Mouse (Mus musculus) embryonic facial prominence, embryonic 12.5 days (tissue): ENCODE measurements around the gene Obox7. TPM values are rescaled to one million over a fixed set of nuclear protein-coding genes. Genes with fewer than 3 reads are reported as not detected.
"Not testable (repeated sequence)": the region's sequence is repeated elsewhere in the genome, so short reads cannot be mapped to it uniquely, and the experiment has no call there.

Experiments used
- ATAC-seq: fragments of 200-750 bp; cut with Nextera tagmentation; 2 replicates; pipeline ENCODE4 v1.8.0; 2017; ENCODE audit not compliant: insufficient number of reproducible peaks, insufficient read depth, low FRiP score, low TSS enrichment
- H3K27ac ChIP-seq: fragments of 300-500 bp; sonication (generic); 2 replicates; pipeline ENCODE4 v1.5.1; 2016; ENCODE audit warnings: mild to moderate bottlenecking
- H3K27me3 ChIP-seq: fragments of 300-500 bp; sonication (generic); 2 replicates; pipeline ENCODE4 v1.6.1; 2016; ENCODE audit warnings: mild to moderate bottlenecking, moderate library complexity
- H3K36me3 ChIP-seq: fragments of 300-500 bp; sonication (generic); 2 replicates; pipeline ENCODE4 v1.6.1; 2016; ENCODE audit warnings: mild to moderate bottlenecking
- H3K4me1 ChIP-seq: fragments of 300-500 bp; sonication (generic); 2 replicates; pipeline ENCODE4 v1.6.1; 2016
- H3K4me2 ChIP-seq: fragments of 300-500 bp; sonication (generic); replicated peaks from 2 replicates; pipeline ENCODE4 v1.6.1; 2016; ENCODE audit warnings: mild to moderate bottlenecking, moderate library complexity
- H3K4me3 ChIP-seq: fragments of 300-500 bp; sonication (generic); 2 replicates; pipeline ENCODE4 v1.5.1; 2016; ENCODE audit warnings: mild to moderate bottlenecking
- H3K9ac ChIP-seq: fragments of 300-500 bp; sonication (generic); 2 replicates; pipeline ENCODE4 v1.6.1; 2016; ENCODE audit warnings: mild to moderate bottlenecking, moderate library complexity
- H3K9me3 ChIP-seq: fragments of 300-500 bp; sonication (generic); 2 replicates; pipeline ENCODE4 v1.6.1; 2016; ENCODE audit warnings: mild to moderate bottlenecking, moderate library complexity
- WGBS: fragments of 180-500 bp; shearing (Covaris S2); methylation state at CpG from one replicate; pipeline ENCODE4 v1.1.7; 2016; 5-methylcytosine and 5-hydroxymethylcytosine counted together
- polyA plus RNA-seq: library from polyadenylated mRNA; unstranded; fragments of >200 nt; fragmentation: Nextera tagmentation; extraction: Ambion mirVana; gene quantifications from 2 replicates; pipeline ENCODE4 v1.2.1, GENCODE M21; 2016

The Obox7 gene
- polyA plus RNA-seq: not detected in 2 replicates

GRCm38 (mm10) chr7:14659196-14659595 is at the start of gene Obox7:
Gene Obox7, plus strand, starts transcription at chr7:14659496.
- H3K4me2 ChIP-seq, H3K4me3 ChIP-seq, H3K27me3 ChIP-seq, H3K36me3 ChIP-seq, H3K4me1 ChIP-seq, H3K27ac ChIP-seq, ATAC-seq, H3K9ac ChIP-seq: not testable (repeated sequence)
- WGBS: 65% methylated on average over 1 of the region's 1 CpGs
- peaks cover 18% of the 10 kb centered on the region; the same call in 1 of the 2 replicates for H3K9me3 ChIP-seq

- H3K27me3 ChIP-seq: peaks cover 35% of the 10 kb centered on the region
- 3% methylated on average over 93 of the region's 132 CpGs for WGBS
- peak overlapping the region; percentile 56 for H3K4me2 ChIP-seq
- not testable (repeated sequence) for H3K36me3 ChIP-seq, H3K27ac ChIP-seq, H3K4me1 ChIP-seq, H3K9me3 ChIP-seq
- H3K9ac ChIP-seq: peak overlapping the region; percentile 64
- peak; percentile 64 for ATAC-seq
- peak overlapping the region; percentile 40 for H3K4me3 ChIP-seq
These were observed 36.4 kb upstream of the Obox7 start for GRCm38 (mm10) chr7:14622556-14623542.

Other genes starting within 250 kb of the Obox7 start
- not detected in 2 replicates for gene Sult2a8, start 212.7 kb upstream of the Obox7 start, polyA plus RNA-seq
- gene Sult2a7, start 165.3 kb upstream of the Obox7 start, polyA plus RNA-seq: not detected in 2 replicates
- gene Vmn1r90, start 96.0 kb upstream of the Obox7 start, polyA plus RNA-seq: 0.27 and 0.29 TPM in 2 replicates